Mouse (Mus musculus): ENCODE results near the gene Sqor. TPM values are rescaled to one million over a fixed set of nuclear protein-coding genes. Genes with fewer than 3 reads are reported as not detected.
A peak's percentile ranks its signal among the peaks of the same experiment; 100 is the strongest.

Gene Sqor
- total and polyA plus RNA-seq, 3 experiments: 0.85 TPM; not detected in 2

GRCm38 (mm10) chr2:122826302-122826701 lies 61.3 kb downstream of the Sqor start:
- in situ Hi-C loops (cut with MboI; ENCODE audit: low pct_ligation_motif_present, low pct_unique_long_range_greater_than_20kb, low sequenced_read_pairs): no loop called here
- no peak overlapping the region for H3K4me2 ChIP-seq (ENCODE audit: insufficient read depth, low read depth, poor library complexity, severe bottlenecking)
- H3K79me2 ChIP-seq (replicated peaks; ENCODE audit: control insufficient read depth, extremely low read depth, insufficient read depth, poor library complexity, severe bottlenecking): no peaks in the 10 kb centered on the region
- no peak overlapping the region for H3K9ac ChIP-seq (ENCODE audit: insufficient read depth, low read depth)
- dilution Hi-C loops (cut with MboI; ENCODE audit: extremely low pct_ligation_motif_present, extremely low pct_unique_long_range_greater_than_20kb, low sequenced_read_pairs): no loop called here
- H3K4me1 ChIP-seq (ENCODE audit: control insufficient read depth in 1 of 2, insufficient read depth in 2 of 2): no peaks in the 10 kb centered on the region
- H3K27me3 ChIP-seq (replicated peaks): no peaks in the 10 kb centered on the region
- TF ChIP-seq CTCF (conservative IDR thresholded peaks at IDR 0.05 in 1 of 2, IDR thresholded peaks at IDR 0.05 in 1 of 2; ENCODE audit: low read depth in 2 of 2, low read length in 2 of 2) (peak in 1 of 2 experiments; percentile 25; a peak in 2 of 4 replicates), JUND (conservative IDR thresholded peaks at IDR 0.05; ENCODE audit: low read depth, low read length) (no peak), RAD21 (IDR thresholded peaks at IDR 0.05; ENCODE audit: low read depth, low read length) (peak; percentile 26)
- no peaks in the 10 kb centered on the region for H3K9me3 ChIP-seq (replicated peaks; ENCODE audit: low read length)
- H3K27ac ChIP-seq (ENCODE audit: insufficient read depth, low read depth): no peak overlapping the region
- no peak for DNase-seq (ENCODE audit: extremely low read depth)
- no peak overlapping the region for H3K4me3 ChIP-seq (replicated peaks in 1 of 3; ENCODE audit: low read depth in 2 of 3, low read length in 2 of 3, poor library complexity in 1 of 3)
- H3K36me3 ChIP-seq (replicated peaks in 1 of 2; ENCODE audit: control insufficient read depth in 1 of 2, insufficient read depth in 1 of 2, low read length in 1 of 2): no peaks in the 10 kb centered on the region

- H3K27ac ChIP-seq (ENCODE audit: insufficient read depth, low read depth): no peak overlapping the region
- no peak overlapping the region for H3K4me2 ChIP-seq (ENCODE audit: insufficient read depth, low read depth, poor library complexity, severe bottlenecking)
- H3K27me3 ChIP-seq (replicated peaks): no peaks in the 10 kb centered on the region
- no peaks in the 10 kb centered on the region for H3K79me2 ChIP-seq (replicated peaks; ENCODE audit: control insufficient read depth, extremely low read depth, insufficient read depth, poor library complexity, severe bottlenecking)
- TF ChIP-seq RAD21 (IDR thresholded peaks at IDR 0.05; ENCODE audit: low read depth, low read length) (no peak), E2F4 (IDR thresholded peaks at IDR 0.05; ENCODE audit: insufficient replicate concordance, low read depth, low read length) (no peak), MAX (IDR thresholded peaks at IDR 0.05; ENCODE audit: low read length) (no peak), CTCF (conservative IDR thresholded peaks at IDR 0.05 in 1 of 2, IDR thresholded peaks at IDR 0.05 in 1 of 2; ENCODE audit: low read depth in 2 of 2, low read length in 2 of 2) (no peak)
- H3K4me3 ChIP-seq (replicated peaks in 1 of 3; ENCODE audit: low read depth in 2 of 3, low read length in 2 of 3, poor library complexity in 1 of 3): no peak overlapping the region
- H3K36me3 ChIP-seq (replicated peaks in 1 of 2; ENCODE audit: control insufficient read depth in 1 of 2, insufficient read depth in 1 of 2, low read length in 1 of 2): no peaks in the 10 kb centered on the region
- H3K9me3 ChIP-seq (replicated peaks; ENCODE audit: low read length): no peaks in the 10 kb centered on the region
- DNase-seq (ENCODE audit: extremely low read depth): no peak
- in situ Hi-C loops (cut with MboI; ENCODE audit: low pct_ligation_motif_present, low pct_unique_long_range_greater_than_20kb, low sequenced_read_pairs): no loop called here
- peaks cover 0 to 5% of the 10 kb centered on the region in 2 experiments; a peak in 1 of 4 replicates for H3K4me1 ChIP-seq (ENCODE audit: control insufficient read depth in 1 of 2, insufficient read depth in 2 of 2)
- dilution Hi-C loops (cut with MboI; ENCODE audit: extremely low pct_ligation_motif_present, extremely low pct_unique_long_range_greater_than_20kb, low sequenced_read_pairs): no loop called here
- H3K9ac ChIP-seq (ENCODE audit: insufficient read depth, low read depth): no peak overlapping the region
These were observed 89.6 kb downstream of the Sqor start for GRCm38 (mm10) chr2:122854636-122855035.

GRCm38 (mm10) chr2:122855354-122855753 lies 90.3 kb downstream of the Sqor start:
- dilution Hi-C loops (cut with MboI; ENCODE audit: extremely low pct_ligation_motif_present, extremely low pct_unique_long_range_greater_than_20kb, low sequenced_read_pairs): no loop called here
- Histone ChIP-seq H3K27me3 (replicated peaks) (no peaks in the 10 kb centered on the region), H3K27ac (ENCODE audit: insufficient read depth, low read depth) (no peak overlapping the region), H3K9me3 (replicated peaks; ENCODE audit: low read length) (no peaks in the 10 kb centered on the region), H3K36me3 (replicated peaks in 1 of 2; ENCODE audit: control insufficient read depth in 1 of 2, insufficient read depth in 1 of 2, low read length in 1 of 2) (no peaks in the 10 kb centered on the region), H3K9ac (ENCODE audit: insufficient read depth, low read depth) (no peak overlapping the region), H3K79me2 (replicated peaks; ENCODE audit: control insufficient read depth, extremely low read depth, insufficient read depth, poor library complexity, severe bottlenecking) (no peaks in the 10 kb centered on the region), H3K4me1 (ENCODE audit: control insufficient read depth in 1 of 2, insufficient read depth in 2 of 2) (peaks cover 0 to 5% of the 10 kb centered on the region in 2 experiments; a peak in 1 of 4 replicates), H3K4me2 (ENCODE audit: insufficient read depth, low read depth, poor library complexity, severe bottlenecking) (no peak overlapping the region), H3K4me3 (replicated peaks in 1 of 3; ENCODE audit: low read depth in 2 of 3, low read length in 2 of 3, poor library complexity in 1 of 3) (no peak overlapping the region)
- TF ChIP-seq RCOR1 (conservative IDR thresholded peaks at IDR 0.05; ENCODE audit: low read depth, low read length) (no peak), CHD1 (IDR thresholded peaks at IDR 0.05; ENCODE audit: low read depth, low read length) (no peak), PAX5 (IDR thresholded peaks at IDR 0.05; ENCODE audit: low read length) (no peak), NELFE (IDR thresholded peaks at IDR 0.05; ENCODE audit: low read depth, low read length) (no peak)
- no peak for DNase-seq (ENCODE audit: extremely low read depth)
- in situ Hi-C loops (cut with MboI; ENCODE audit: low pct_ligation_motif_present, low pct_unique_long_range_greater_than_20kb, low sequenced_read_pairs): no loop called here

Other genes starting within 250 kb of the Sqor start
- 35.9 and 46.0 TPM in 2 replicates for gene Gatm, start 153.9 kb upstream of the Sqor start, total RNA-seq (2012; rRNA removed)
- gene Gatm, start 153.9 kb upstream of the Sqor start, total RNA-seq (2014; rRNA removed): 23.3 and 25.0 TPM in 2 replicates
- 8.8 and 13.0 TPM in 2 replicates for gene Gatm, start 153.9 kb upstream of the Sqor start, polyA plus RNA-seq (2012; ENCODE audit: insufficient read length, low read depth)
- 13.7 and 30.4 TPM in 2 replicates for gene AA467197, start 128.3 kb upstream of the Sqor start, total RNA-seq (2012; rRNA removed)
- 6.4 and 6.6 TPM in 2 replicates for gene AA467197, start 128.3 kb upstream of the Sqor start, total RNA-seq (2014; rRNA removed)
- 3.1 and 3.7 TPM in 2 replicates for gene AA467197, start 128.3 kb upstream of the Sqor start, polyA plus RNA-seq (2012; ENCODE audit: insufficient read length, low read depth)
- 10.5 and 11.4 TPM in 2 replicates for gene Slc30a4, start 62.6 kb upstream of the Sqor start, total RNA-seq (2012; rRNA removed)
- gene Slc30a4, start 62.6 kb upstream of the Sqor start, total RNA-seq (2014; rRNA removed): 20.5 and 23.6 TPM in 2 replicates
- gene Slc30a4, start 62.6 kb upstream of the Sqor start, polyA plus RNA-seq (2012; ENCODE audit: insufficient read length, low read depth): 7.8 and 9.0 TPM in 2 replicates
- gene Bloc1s6, start 26.7 kb upstream of the Sqor start, total RNA-seq (2012; rRNA removed): 23.4 and 25.5 TPM in 2 replicates
- 53.4 and 60.3 TPM in 2 replicates for gene Bloc1s6, start 26.7 kb upstream of the Sqor start, total RNA-seq (2014; rRNA removed)
- gene Bloc1s6, start 26.7 kb upstream of the Sqor start, polyA plus RNA-seq (2012; ENCODE audit: insufficient read length, low read depth): 42.0 and 42.3 TPM in 2 replicates